Comparison of ENCODE assay signal across 9 mouse cellular contexts in the genomic region with DNA sequence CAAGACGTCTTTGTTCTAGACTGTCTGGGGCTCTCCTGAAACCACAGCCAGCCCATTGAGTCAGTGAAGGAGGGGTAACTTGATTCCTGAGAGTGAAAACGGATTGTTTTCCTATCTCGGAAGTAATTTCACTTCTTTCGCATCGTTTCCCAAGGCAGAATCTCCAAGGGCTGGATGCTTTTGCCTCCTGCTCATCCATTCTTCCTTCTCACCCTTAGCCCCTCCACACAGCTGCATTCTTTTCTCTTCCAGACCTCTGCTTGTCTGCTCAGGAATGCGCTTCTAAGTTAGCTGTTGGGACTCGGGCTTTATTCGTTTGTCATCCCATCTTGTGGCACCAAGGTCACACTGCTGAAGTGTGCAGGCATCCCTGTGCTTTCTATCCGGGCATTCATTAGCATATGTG. TPM values are rescaled to one million over a fixed set of nuclear protein-coding genes. Genes with fewer than 3 reads are reported as not detected.
DNase-seq lines count a peak whose midpoint lies in the region; ATAC-seq and TF ChIP-seq lines count a peak whose summit lies in the region.
"Had no signal": no experiment of that assay in that cellular context is flagged by ENCODE, and none has a peak within 500 bp of the region (broad histone marks: within the 10 kb centered on the region; RNA-seq: fewer than 3 reads in every experiment).

No protein-coding gene starts in this region.

- H3K4me2 ChIP-seq in kidney, postnatal 0 days (ENCODE audit: low read length) = no peak overlapping the region
- no peak overlapping the region for H3K4me2 ChIP-seq in embryonic facial prominence, embryonic 13.5 days
- H3K4me2 ChIP-seq in hindbrain, embryonic 16.5 days (ENCODE audit: low read length) = no peak overlapping the region

- no peaks in the 10 kb centered on the region for H3K36me3 ChIP-seq in kidney, postnatal 0 days (ENCODE audit: insufficient read depth, low read length)
- no peaks in the 10 kb centered on the region for H3K36me3 ChIP-seq in embryonic facial prominence, embryonic 13.5 days
- no peaks in the 10 kb centered on the region for H3K36me3 ChIP-seq in hindbrain, embryonic 16.5 days (ENCODE audit: control insufficient read depth, insufficient read depth, low read length)

- no peak overlapping the region for H3K4me3 ChIP-seq in kidney, postnatal 0 days (replicated peaks; ENCODE audit: low read depth, low read length)
- no peak overlapping the region for H3K4me3 ChIP-seq in embryonic facial prominence, embryonic 13.5 days
- H3K4me3 ChIP-seq in hindbrain, embryonic 16.5 days (ENCODE audit: low read length) = no peak overlapping the region
- H3K4me3 ChIP-seq in olfactory bulb, adult 2 months (ENCODE audit: insufficient read depth, low read depth, low read length) = no peak overlapping the region

- no peaks in the 10 kb centered on the region for H3K9me3 ChIP-seq in kidney, postnatal 0 days (replicated peaks; ENCODE audit: low read length)
- no peaks in the 10 kb centered on the region for H3K9me3 ChIP-seq in embryonic facial prominence, embryonic 13.5 days
- no peaks in the 10 kb centered on the region for H3K9me3 ChIP-seq in hindbrain, embryonic 16.5 days (ENCODE audit: control insufficient read depth, low read length)

- ATAC-seq in kidney, postnatal 0 days (replicated peaks; ENCODE audit: low FRiP score, low read depth) = no peak
- ATAC-seq in embryonic facial prominence, embryonic 13.5 days (ENCODE audit: insufficient number of reproducible peaks, insufficient read depth, low FRiP score, low TSS enrichment, low read depth) = no peak
- no peak for ATAC-seq in hindbrain, embryonic 16.5 days
- ATAC-seq: activated CD4-positive, CD25-positive, alpha-beta regulatory T cell, adult 4 months had no signal

- TF ChIP-seq CTCF in kidney, postnatal 0 days (IDR thresholded peaks at IDR 0.05; ENCODE audit: low read depth) = no peak
- TF ChIP-seq CTCF in olfactory bulb, adult 2 months (IDR thresholded peaks at IDR 0.05; ENCODE audit: insufficient read depth, low read depth, low read length) = no peak

- DNase-seq in kidney, postnatal 0 days (ENCODE audit: low spot score) = peak; percentile 56
- DNase-seq in kidney, postnatal 36 days = no peak
- DNase-seq in right cerebral cortex, adult 2 months (ENCODE audit: low spot score in 2 of 2) = no peak
- DNase-seq in gastrocnemius, postnatal 14 days = no peak
- DNase-seq: kidney, adult 2 months had no signal

- no peaks in the 10 kb centered on the region for H3K27me3 ChIP-seq in kidney, postnatal 0 days (ENCODE audit: insufficient read depth, low read length)
- no peaks in the 10 kb centered on the region for H3K27me3 ChIP-seq in embryonic facial prominence, embryonic 13.5 days
- H3K27me3 ChIP-seq in hindbrain, embryonic 16.5 days (replicated peaks; ENCODE audit: control insufficient read depth, insufficient read depth, low read length) = no peaks in the 10 kb centered on the region

- H3K4me1 ChIP-seq in kidney, postnatal 0 days (replicated peaks; ENCODE audit: insufficient read depth, low read length) = peaks cover 17% of the 10 kb centered on the region
- peaks cover 68% of the 10 kb centered on the region for H3K4me1 ChIP-seq in embryonic facial prominence, embryonic 13.5 days
- H3K4me1 ChIP-seq in hindbrain, embryonic 16.5 days (ENCODE audit: control insufficient read depth, insufficient read depth, low read depth, low read length) = peaks cover 24% of the 10 kb centered on the region
- peaks cover 30% of the 10 kb centered on the region for H3K4me1 ChIP-seq in olfactory bulb, adult 2 months (ENCODE audit: control insufficient read depth, insufficient read depth, low read length)

- H3K27ac ChIP-seq in kidney, postnatal 0 days = peak overlapping the region; percentile 55; the same call in 1 of the 2 replicates
- H3K27ac ChIP-seq in embryonic facial prominence, embryonic 13.5 days = peak overlapping the region; percentile 86
- H3K27ac ChIP-seq in hindbrain, embryonic 16.5 days (ENCODE audit: low read depth, low read length) = peak overlapping the region; percentile 44; the same call in 1 of the 2 replicates
- H3K27ac ChIP-seq in olfactory bulb, adult 2 months (ENCODE audit: insufficient read depth, low read depth, low read length) = peak overlapping the region; percentile 27

- 21% methylated on average over 9 of the region's 9 CpGs for WGBS in kidney, postnatal 0 days
- WGBS in embryonic facial prominence, embryonic 13.5 days = 11% methylated on average over 9 of the region's 9 CpGs
- 14% methylated on average over 9 of the region's 9 CpGs for WGBS in hindbrain, embryonic 16.5 days
- 23% methylated on average over 9 of the region's 9 CpGs for WGBS in olfactory bulb, adult 2 months

- H3K9ac ChIP-seq in kidney, postnatal 0 days (ENCODE audit: low read depth, low read length) = no peak overlapping the region
- no peak overlapping the region for H3K9ac ChIP-seq in embryonic facial prominence, embryonic 13.5 days
- 0 out of 2 replicates have a peak overlapping the region, but pooled peaks have one; percentile 11 for H3K9ac ChIP-seq in hindbrain, embryonic 16.5 days (ENCODE audit: low read depth, low read length)

- intact Hi-C loops in gastrocnemius, postnatal 14 days (cut with DNase I; ENCODE audit: low total_unique reads) = no loop called here

- TF ChIP-seq POLR2A in olfactory bulb, adult 2 months (IDR thresholded peaks at IDR 0.05; ENCODE audit: insufficient read depth, low read depth, low read length) = no peak

RNA-seq across cellular contexts. Expression of gene Ier5, which starts 46.7 kb away (rescaled TPM):
- polyA plus RNA-seq in kidney, postnatal 0 days (2015; fragmentation: Nextera tagmentation; extraction: Ambion mirVana) = 8.0 and 11.4 TPM in 2 replicates
- polyA plus RNA-seq in embryonic facial prominence, embryonic 13.5 days (2015; fragmentation: Nextera tagmentation; extraction: Ambion mirVana) = 7.5 and 9.2 TPM in 2 replicates
- 4.5 and 5.5 TPM in 2 replicates for polyA plus RNA-seq in hindbrain, embryonic 16.5 days (2015; fragmentation: Nextera tagmentation; extraction: Ambion mirVana)
- polyA plus RNA-seq in olfactory bulb, adult 2 months (2012; ENCODE audit: insufficient read depth, insufficient read length, low replicate concordance, missing spikeins) = not detected in 2 replicates
- 1 to 10 TPM; 4.6 to 6.4 TPM for total RNA-seq in gastrocnemius, postnatal 14 days (2021)

Comparison
In these comparisons a context has a peak if more than half of its experiments do, and no peak if none do; other contexts are left out.
1. H3K27ac ChIP-seq: peak in every context shown above with its lines; median percentile 86 in embryonic facial prominence, embryonic 13.5 days; 55 in kidney, postnatal 0 days; 44 in hindbrain, embryonic 16.5 days; 27 in olfactory bulb, adult 2 months.